Mouse (Mus musculus): Measurements from ENCODE around the gene Dnmt3l. TPM values are rescaled to one million over a fixed set of nuclear protein-coding genes. Genes with fewer than 3 reads are reported as not detected.

Dnmt3l gene
- 0.82 and 1.2 TPM in 2 replicates for polyA plus RNA-seq (2021; fragmentation: Nextera tagmentation)
- long read RNA-seq, experiment 1, partial matches to known transcripts: 1 of 2 reads
- long read RNA-seq, experiment 1, other reads (novel, unspliced or antisense): 1 of 2 reads
- long read RNA-seq, experiment 2: 0 reads

DNA sequence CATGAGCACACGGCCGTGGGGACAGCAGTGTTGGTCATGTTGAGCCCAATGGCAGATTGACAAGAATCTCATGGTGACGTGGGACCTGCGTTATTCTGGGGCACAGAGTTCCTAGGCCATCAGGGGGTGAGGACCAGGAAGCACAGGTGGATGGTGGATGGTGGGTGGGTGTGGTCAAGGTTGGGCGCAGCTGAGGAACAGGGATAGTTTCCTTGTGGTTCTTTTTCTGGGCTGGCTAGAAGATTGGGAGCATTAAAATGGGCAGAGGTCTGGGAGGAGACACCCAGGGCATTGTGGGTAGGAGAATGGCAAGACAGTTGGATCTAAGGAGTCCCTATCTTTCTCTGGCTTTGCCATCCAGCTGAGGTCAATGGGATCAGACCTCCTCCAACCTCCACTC is at the start of gene Dnmt3l:
TSS of gene Dnmt3l (plus strand) at position 301 of the 400 bp plus-strand sequence.

DNA sequence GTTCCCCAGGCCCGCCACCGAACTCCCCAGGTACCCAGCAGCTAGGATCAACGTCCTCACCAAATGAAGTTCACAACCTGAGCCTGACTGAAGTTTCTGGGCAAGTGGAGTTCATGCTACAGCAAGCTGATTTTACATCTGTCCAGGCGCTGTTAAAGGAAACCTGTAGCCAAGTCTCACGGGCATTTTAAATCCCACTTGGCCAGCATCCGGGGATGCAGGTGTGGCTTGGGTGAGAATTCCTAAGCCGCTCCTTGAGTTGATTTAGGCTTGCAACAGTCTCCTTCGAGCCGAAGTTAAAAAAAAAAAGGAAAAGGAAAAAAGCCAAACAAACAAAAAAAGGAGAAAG is 31.8 kb upstream of the Dnmt3l start, which contains the start of gene Pfkl:
TSS of gene Pfkl (minus strand) at position 139 of the 349 bp plus-strand sequence.

DNA sequence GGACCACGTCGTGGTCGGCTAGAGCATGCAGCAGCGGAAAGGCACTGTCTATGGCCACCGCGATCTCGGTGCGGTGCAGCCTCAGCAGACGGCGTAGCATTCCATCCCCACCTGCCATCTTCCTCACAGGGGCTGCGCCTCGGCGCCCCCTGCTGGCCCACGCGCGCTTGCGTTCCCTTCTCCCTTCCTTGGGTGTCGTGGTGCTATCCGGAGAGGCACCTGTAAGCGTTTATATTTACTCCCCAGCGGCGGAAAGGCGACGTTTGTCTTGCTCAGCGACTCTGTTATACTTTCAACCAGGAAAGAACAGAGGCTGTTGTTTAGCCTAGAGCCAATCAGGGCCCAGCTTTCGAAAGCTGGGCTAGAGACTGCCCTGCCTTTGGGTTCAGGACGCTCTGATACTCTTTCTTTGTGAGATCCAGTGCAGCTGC is 1.7 kb downstream of the Dnmt3l start, which contains the start of gene Aire:
TSS of gene Aire (minus strand) at position 205 of the 431 bp plus-strand sequence.

DNA sequence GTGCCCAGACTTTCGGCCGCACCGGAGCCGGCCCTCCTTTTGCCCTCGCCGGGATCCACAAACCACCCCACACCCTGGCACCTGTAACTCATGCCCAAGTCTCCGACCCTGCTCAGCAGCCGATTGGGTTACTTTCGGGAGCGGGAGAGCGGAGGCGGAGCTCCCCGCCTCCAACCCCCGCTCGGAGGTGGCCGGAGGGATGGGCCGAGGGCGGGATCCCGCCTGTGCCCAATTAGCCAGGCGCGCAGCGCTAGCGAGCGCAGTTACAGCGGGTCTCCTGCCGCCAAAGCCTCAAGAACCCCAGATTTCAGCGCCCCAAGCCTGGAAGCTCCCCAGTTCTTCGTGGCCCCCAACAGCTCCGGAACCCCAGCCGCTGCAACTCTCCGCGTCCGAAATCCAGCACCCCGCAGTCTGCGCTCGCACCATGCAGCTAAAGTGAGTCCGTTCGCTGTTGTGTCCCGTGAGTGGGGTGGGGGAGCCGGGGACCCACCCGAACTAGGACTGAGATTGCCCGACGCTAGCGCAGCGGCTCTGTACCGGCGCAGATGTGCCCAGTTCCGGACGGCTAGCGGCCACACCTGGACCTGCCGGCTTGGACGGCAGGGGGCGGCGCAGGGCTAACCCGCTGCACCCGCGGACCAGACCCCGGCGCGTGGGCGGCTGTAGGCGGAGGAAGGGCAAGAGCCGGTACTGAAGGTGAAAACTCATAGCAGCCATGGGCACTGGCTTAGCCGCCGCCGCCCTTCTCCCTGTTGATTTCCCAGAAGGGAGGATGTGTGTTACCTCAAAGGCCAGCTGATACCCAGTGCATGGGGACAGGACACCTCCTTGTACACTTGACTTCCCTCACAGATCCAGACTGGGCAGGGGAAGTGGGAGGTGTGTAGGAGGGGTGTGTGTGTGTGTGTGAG is 27.6 kb downstream of the Dnmt3l start, which contains the start of gene Icosl:
TSS of gene Icosl (plus strand) at position 202 of the 911 bp plus-strand sequence.

Other genes starting within 250 kb of the Dnmt3l start
- not detected in 2 replicates for gene Gm9639, start 246.9 kb upstream of the Dnmt3l start, polyA plus RNA-seq (2021; fragmentation: Nextera tagmentation)
- gene Gm19668, start 242.8 kb upstream of the Dnmt3l start, polyA plus RNA-seq (2021; fragmentation: Nextera tagmentation): not detected in 2 replicates
- not detected in 2 replicates for gene Gm9507, start 230.1 kb upstream of the Dnmt3l start, polyA plus RNA-seq (2021; fragmentation: Nextera tagmentation)
- not detected in 2 replicates for gene Gm2696, start 227.3 kb upstream of the Dnmt3l start, polyA plus RNA-seq (2021; fragmentation: Nextera tagmentation)
- gene Krtap10-4, start 214.9 kb upstream of the Dnmt3l start, polyA plus RNA-seq (2021; fragmentation: Nextera tagmentation): not detected in 2 replicates
- not detected in 2 replicates for gene Krtap10-10, start 206.0 kb upstream of the Dnmt3l start, polyA plus RNA-seq (2021; fragmentation: Nextera tagmentation)
- gene Gm36176, start 195.1 kb upstream of the Dnmt3l start, polyA plus RNA-seq (2021; fragmentation: Nextera tagmentation): not detected in 2 replicates
- not detected in 2 replicates for gene Gm10318, start 189.1 kb upstream of the Dnmt3l start, polyA plus RNA-seq (2021; fragmentation: Nextera tagmentation)
- not detected in 2 replicates for gene Gm3285, start 180.0 kb upstream of the Dnmt3l start, polyA plus RNA-seq (2021; fragmentation: Nextera tagmentation)
- 2.7 and 2.9 TPM in 2 replicates for gene Lrrc3, start 139.4 kb upstream of the Dnmt3l start, polyA plus RNA-seq (2021; fragmentation: Nextera tagmentation)
- gene Trpm2, start 71.4 kb upstream of the Dnmt3l start, polyA plus RNA-seq (2021; fragmentation: Nextera tagmentation): 5.7 and 6.1 TPM in 2 replicates
- 52.6 and 57.3 TPM in 2 replicates for gene 1810043G02Rik, start 63.4 kb upstream of the Dnmt3l start, polyA plus RNA-seq (2021; fragmentation: Nextera tagmentation)
- 99.5 and 116 TPM in 2 replicates for gene Pfkl, start 31.9 kb upstream of the Dnmt3l start, polyA plus RNA-seq (2021; fragmentation: Nextera tagmentation)
- gene Aire, start 1.7 kb downstream of the Dnmt3l start, polyA plus RNA-seq (2021; fragmentation: Nextera tagmentation): not detected in 2 replicates
- gene Icosl, start 27.4 kb downstream of the Dnmt3l start, polyA plus RNA-seq (2021; fragmentation: Nextera tagmentation): 1.9 and 2.5 TPM in 2 replicates
- 78.6 and 86.8 TPM in 2 replicates for gene D10Jhu81e, start 127.8 kb downstream of the Dnmt3l start, polyA plus RNA-seq (2021; fragmentation: Nextera tagmentation)
- gene Pwp2, start 143.2 kb downstream of the Dnmt3l start, polyA plus RNA-seq (2021; fragmentation: Nextera tagmentation): 9.8 and 10.9 TPM in 2 replicates
- gene Trappc10, start 202.7 kb downstream of the Dnmt3l start, polyA plus RNA-seq (2021; fragmentation: Nextera tagmentation): 4.3 and 4.9 TPM in 2 replicates